In genomic region chr8:120620441-120620840, GRCm38 (mm10) we compare ENCODE assay signal across 19 mouse cellular contexts. TPM values are rescaled to one million over a fixed set of nuclear protein-coding genes. Genes with fewer than 3 reads are reported as not detected.
DNase-seq lines count a peak whose midpoint lies in the region; ATAC-seq and TF ChIP-seq lines count a peak whose summit lies in the region.
"Had no signal": no experiment of that assay in that cellular context is flagged by ENCODE, and none has a peak within 500 bp of the region (broad histone marks: within the 10 kb centered on the region; RNA-seq: fewer than 3 reads in every experiment).

No protein-coding gene starts in this region.

- H3K4me1 ChIP-seq in E14TG2a.4 (replicated peaks; ENCODE audit: low read depth, low read length): peaks cover 88% of the 10 kb centered on the region
- peaks cover 49% of the 10 kb centered on the region for H3K4me1 ChIP-seq in liver, embryonic 13.5 days (replicated peaks)

- H3K4me2 ChIP-seq in liver, embryonic 13.5 days: no peak overlapping the region
- H3K4me2 ChIP-seq: forebrain, embryonic 15.5 days; heart, embryonic 15.5 days; midbrain, embryonic 15.5 days; neural tube, embryonic 13.5 days had no signal

- ATAC-seq in liver, embryonic 13.5 days (ENCODE audit: low read depth): no peak
- ATAC-seq: forebrain, embryonic 15.5 days; hindbrain, embryonic 16.5 days; midbrain, embryonic 15.5 days had no signal

- peaks cover 22% of the 10 kb centered on the region for H3K36me3 ChIP-seq in E14TG2a.4 (ENCODE audit: insufficient read depth, low read length)
- H3K36me3 ChIP-seq in liver, embryonic 13.5 days: no peaks in the 10 kb centered on the region
- H3K36me3 ChIP-seq: forebrain, embryonic 15.5 days; heart, embryonic 15.5 days; midbrain, embryonic 15.5 days; neural tube, embryonic 13.5 days had no signal

- TF ChIP-seq CTCF in left cerebral cortex, adult 2 months (IDR thresholded peaks at IDR 0.05): no peak
- TF ChIP-seq CTCF in E14TG2a.4 (conservative IDR thresholded peaks at IDR 0.05; ENCODE audit: low read length): no peak

- 52% methylated on average over 7 of the region's 7 CpGs for WGBS in liver, embryonic 13.5 days (ENCODE audit: insufficient replicate concordance)

- peak overlapping the region; percentile 87 for H3K27ac ChIP-seq in left cerebral cortex, adult 2 months
- H3K27ac ChIP-seq in liver, embryonic 13.5 days: peak overlapping the region; percentile 62
- H3K27ac ChIP-seq: forebrain, embryonic 15.5 days; heart, embryonic 15.5 days; midbrain, embryonic 15.5 days; stomach, postnatal 0 days had no signal

- H3K27me3 ChIP-seq in E14TG2a.4 (ENCODE audit: insufficient read depth, low read length): no peaks in the 10 kb centered on the region
- no peaks in the 10 kb centered on the region for H3K27me3 ChIP-seq in liver, embryonic 13.5 days
- H3K27me3 ChIP-seq: forebrain, embryonic 15.5 days; heart, embryonic 15.5 days; midbrain, embryonic 15.5 days; neural tube, embryonic 13.5 days had no signal

- intact Hi-C loops in left cerebral cortex, adult 2 months (cut with DNase I): loop anchor here (1.0 kb wide), 1 partner anchor 24 kb away; no protein-coding TSS in a partner anchor
- intact Hi-C loops in left cerebral cortex, postnatal 25 days (cut with DNase I): no loop called here

- no peak overlapping the region for H3K4me3 ChIP-seq in left cerebral cortex, adult 2 months
- peak overlapping the region; percentile 8; the same call in 1 of the 2 replicates for H3K4me3 ChIP-seq in E14TG2a.4 (replicated peaks; ENCODE audit: low read length)
- no peak overlapping the region for H3K4me3 ChIP-seq in liver, embryonic 13.5 days (replicated peaks)
- H3K4me3 ChIP-seq: forebrain, embryonic 15.5 days; heart, embryonic 15.5 days; midbrain, embryonic 15.5 days; neural tube, embryonic 13.5 days had no signal

- H3K9ac ChIP-seq in liver, embryonic 13.5 days: no peak overlapping the region
- H3K9ac ChIP-seq: forebrain, embryonic 15.5 days; heart, embryonic 15.5 days; midbrain, embryonic 15.5 days had no signal

- H3K9me3 ChIP-seq in E14TG2a.4 (ENCODE audit: low read length): no peaks in the 10 kb centered on the region
- no peaks in the 10 kb centered on the region for H3K9me3 ChIP-seq in liver, embryonic 13.5 days (replicated peaks)
- H3K9me3 ChIP-seq: forebrain, embryonic 15.5 days; heart, embryonic 15.5 days; midbrain, embryonic 15.5 days; neural tube, embryonic 13.5 days had no signal

- no peak for DNase-seq in left cerebral cortex, adult 2 months (ENCODE audit: extremely low spot score in 1 of 2, low spot score in 2 of 2)
- no peak for DNase-seq in left cerebral cortex, postnatal 25 days (ENCODE audit: low spot score in 2 of 2)
- DNase-seq in 3T3-L1 (ENCODE audit: low read depth, low spot score): peak; percentile 32
- no peak for DNase-seq in liver, embryonic 13.5 days
- no peak for DNase-seq in frontal cortex, postnatal 14 days (ENCODE audit: low spot score in 2 of 2)
- DNase-seq in kidney, postnatal 25 days: no peak
- DNase-seq: adrenal gland, postnatal 14 days; gastrocnemius, postnatal 25 days; kidney, adult 2 months; lung, postnatal 10 days; thymus, postnatal 36 days had no signal

RNA-seq across cellular contexts. Expression of gene 1190005I06Rik, which starts 27.0 kb away (rescaled TPM):
- 10 to 100 TPM; 11.3 to 11.5 TPM for total RNA-seq in left cerebral cortex, adult 2 months (2021)
- total RNA-seq in left cerebral cortex, postnatal 25 days (2021): 1 to 10 TPM; 8.6 TPM
- 0.89 and 1.2 TPM in 2 replicates for polyA plus RNA-seq in liver, embryonic 13.5 days (2015; fragmentation: Nextera tagmentation; extraction: Ambion mirVana)

RNA-seq across cellular contexts. Expression of gene Gins2, which starts 31.3 kb away (rescaled TPM):
- total RNA-seq in left cerebral cortex, adult 2 months (2021): 1 to 10 TPM; 1.0 to 2.9 TPM
- 1 to 10 TPM; 1.6 to 1.8 TPM for total RNA-seq in left cerebral cortex, postnatal 25 days (2021)
- polyA plus RNA-seq in liver, embryonic 13.5 days (2015; fragmentation: Nextera tagmentation; extraction: Ambion mirVana): 75.6 and 75.9 TPM in 2 replicates

RNA-seq across cellular contexts. Expression of gene Gm27021, which starts 47.4 kb away (rescaled TPM):
- total RNA-seq in left cerebral cortex, adult 2 months (2021): 1 to 10 TPM in 1 of 2 experiments, not detected in 1; 1.5 TPM
- total RNA-seq in left cerebral cortex, postnatal 25 days (2021): under 1 TPM in 1 of 2 experiments, not detected in 1; 0.62 TPM
- polyA plus RNA-seq in liver, embryonic 13.5 days (2015; fragmentation: Nextera tagmentation; extraction: Ambion mirVana): 0.38 and 1.3 TPM in 2 replicates
- total RNA-seq: adrenal gland, postnatal 14 days; common myeloid progenitor, adult 5-6 weeks; gastrocnemius, postnatal 25 days had no signal
- polyA plus RNA-seq: kidney, adult 2 months had no signal

RNA-seq across cellular contexts. Expression of gene Cox4i1, which starts 47.6 kb away (rescaled TPM):
- total RNA-seq in left cerebral cortex, adult 2 months (2021): 1,000 to 10,000 TPM; 1,050 to 1,086 TPM
- total RNA-seq in left cerebral cortex, postnatal 25 days (2021): 1,000 to 10,000 TPM; 1,169 to 1,197 TPM
- polyA plus RNA-seq in liver, embryonic 13.5 days (2015; fragmentation: Nextera tagmentation; extraction: Ambion mirVana): 800 and 812 TPM in 2 replicates

RNA-seq across cellular contexts. Expression of gene Emc8, which starts 47.9 kb away (rescaled TPM):
- 10 to 100 TPM; 68.1 to 81.2 TPM for total RNA-seq in left cerebral cortex, adult 2 months (2021)
- total RNA-seq in left cerebral cortex, postnatal 25 days (2021): 10 to 100 TPM; 65.2 to 67.0 TPM
- polyA plus RNA-seq in liver, embryonic 13.5 days (2015; fragmentation: Nextera tagmentation; extraction: Ambion mirVana): 156 and 163 TPM in 2 replicates
